Mouse (Mus musculus) R1 (cell line): ENCODE data around the gene 1700024B05Rik.
"Not testable (repeated sequence)": the region's sequence is repeated elsewhere in the genome, so short reads cannot be mapped to it uniquely, and the experiment has no call there.

Source experiments
- DNase-seq: peaks from one replicate; pipeline ENCODE4 v3.0.0-alpha.2; 2018; ENCODE audit warnings: low read depth, low spot score

Gene 1700024B05Rik

DNA sequence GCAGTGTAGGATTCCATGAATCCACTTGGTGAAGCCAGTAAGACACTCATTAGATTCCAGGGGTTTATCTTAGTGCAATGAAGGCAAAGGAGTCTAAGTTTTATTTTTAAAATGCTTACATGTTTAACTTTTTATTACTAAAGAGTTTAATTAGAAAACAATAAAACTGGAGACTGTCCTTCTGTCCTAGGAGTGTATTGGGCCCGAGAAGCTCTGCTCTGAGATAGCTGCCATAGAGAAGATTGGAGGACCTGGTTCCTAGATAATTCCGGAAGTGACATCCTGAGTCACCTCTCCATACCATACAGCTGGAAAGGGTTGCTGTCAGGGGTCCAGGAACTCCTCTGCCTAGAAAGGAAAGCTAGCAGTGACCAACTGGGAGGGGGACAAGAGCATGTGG lies at the start of gene 1700024B05Rik:
Gene 1700024B05Rik, plus strand, starts transcription at position 301 of the 400 bp plus-strand sequence.
- DNase-seq, result not testable (repeated sequence)

DNA sequence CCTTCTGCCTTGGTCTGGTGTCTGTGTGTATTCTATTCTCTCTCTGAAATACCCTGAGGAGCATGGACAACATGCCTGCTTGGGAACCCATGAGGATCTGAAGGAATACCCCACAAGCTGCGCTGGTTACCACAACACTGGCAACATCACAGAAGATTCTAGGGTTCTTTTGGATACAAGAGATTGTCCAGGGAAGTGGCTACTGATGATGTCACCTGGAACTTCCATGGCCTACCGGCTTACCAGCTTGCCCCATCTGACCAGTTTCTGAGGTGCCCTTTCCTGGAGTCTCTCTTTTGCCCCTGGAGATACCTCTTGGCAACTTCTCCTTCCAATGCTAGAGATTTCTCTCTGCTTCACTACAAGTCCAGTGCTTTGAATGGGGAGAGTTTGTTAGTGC lies 36.6 kb upstream of the 1700024B05Rik start, which contains the start of gene Gm7980:
Gene Gm7980, minus strand, starts transcription at position 101 of the 400 bp plus-strand sequence.
- DNase-seq, result not testable (repeated sequence)

DNA sequence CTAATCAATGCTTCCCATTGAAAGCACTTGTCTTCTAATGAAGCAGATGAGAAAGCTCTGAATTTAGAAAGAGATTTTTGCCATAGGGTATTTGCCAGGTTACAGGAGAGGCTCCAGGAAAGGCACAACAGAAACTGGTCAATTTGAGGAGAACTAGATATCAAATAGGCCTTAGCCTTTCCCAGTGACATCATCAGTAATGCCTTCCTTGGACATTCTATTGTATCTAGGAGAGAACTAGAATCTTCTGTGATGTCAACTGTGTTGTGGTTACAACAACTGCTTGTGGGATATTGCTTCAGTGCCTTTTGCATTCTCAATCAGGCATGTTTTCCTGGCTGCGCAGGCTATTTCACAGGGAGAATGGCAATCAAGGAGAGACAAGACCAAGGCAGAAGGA lies 19.1 kb upstream of the 1700024B05Rik start, which contains the start of gene 1700049E17Rik1:
Gene 1700049E17Rik1, plus strand, starts transcription at position 301 of the 400 bp plus-strand sequence.
- not testable (repeated sequence) for DNase-seq

GRCm38 (mm10) chr14:41964095-41964494 lies 20.3 kb downstream of the 1700024B05Rik start:
- not testable (repeated sequence) for DNase-seq

DNA sequence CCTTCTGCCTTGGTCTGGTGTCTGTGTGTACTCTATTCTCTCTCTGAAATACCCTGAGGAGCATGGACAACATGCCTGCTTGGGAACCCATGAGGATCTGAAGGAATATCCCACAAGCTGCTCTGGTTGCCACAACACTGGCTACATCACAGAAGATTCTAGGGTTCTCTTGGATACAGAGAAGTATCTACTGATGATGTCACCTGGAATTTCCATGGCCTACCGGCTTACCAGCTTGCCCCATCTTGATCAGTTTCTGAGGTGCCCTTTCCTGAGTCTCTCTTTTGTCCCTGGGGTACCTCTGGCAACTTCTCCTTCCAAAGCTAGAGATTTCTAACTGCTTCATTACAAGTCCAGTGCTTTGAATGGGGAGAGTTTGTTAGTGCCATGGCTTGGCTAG lies 24.0 kb downstream of the 1700024B05Rik start, which contains the start of gene Gm6401:
Gene Gm6401, minus strand, starts transcription at position 101 of the 400 bp plus-strand sequence.
- not testable (repeated sequence) for DNase-seq

DNA sequence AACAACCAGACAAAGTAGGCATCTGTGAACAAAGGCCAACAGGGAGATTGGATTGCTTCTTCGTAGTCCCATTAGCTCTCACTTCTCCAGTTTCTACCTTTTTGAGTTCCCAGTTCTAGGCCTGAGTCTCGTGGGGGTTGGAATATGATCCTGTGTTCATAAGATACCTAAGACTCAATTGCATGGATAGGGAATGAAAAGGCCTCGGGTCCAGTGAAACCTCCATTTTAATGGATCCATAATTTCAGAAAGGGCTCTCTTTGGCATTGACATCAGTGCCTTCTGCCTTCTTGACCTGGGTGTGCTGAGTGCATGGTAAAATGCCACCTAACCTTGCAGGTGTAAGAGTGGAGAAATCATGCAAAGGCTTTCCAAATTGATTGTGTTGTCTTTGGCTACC lies 24.8 kb downstream of the 1700024B05Rik start:
- DNase-seq, result not testable (repeated sequence)

GRCm38 (mm10) chr14:41983225-41983624 lies 39.4 kb downstream of the 1700024B05Rik start, which contains the start of gene Gm3543:
Gene Gm3543 (minus strand): TSS chr14:41983325.
- not testable (repeated sequence) for DNase-seq
